Mouse (Mus musculus) limb, embryonic 14.5 days (tissue): Measurements from ENCODE around the gene Trp53. TPM values are rescaled to one million over a fixed set of nuclear protein-coding genes. Genes with fewer than 3 reads are reported as not detected.
A peak's percentile ranks its signal among the peaks of the same experiment; 100 is the strongest.

Experiments used
- ATAC-seq: fragments of 200-750 bp; cut with Nextera tagmentation; 2 replicates; pipeline ENCODE4 v1.8.0; 2017; ENCODE audit warnings: low read depth, moderate number of reproducible peaks, moderate TSS enrichment; ENCODE audit not compliant: low FRiP score
- DNase-seq: peaks from one replicate; pipeline ENCODE4 v3.0.0-alpha.2; 2015; ENCODE audit warnings: low spot score
- H3K27ac ChIP-seq: fragments of 300-500 bp; sonication (generic); replicated peaks from 2 replicates; pipeline ENCODE4 v1.5.1; 2014; ENCODE audit warnings: low read depth, mild to moderate bottlenecking, low read length, moderate library complexity, mixed read lengths
- H3K27me3 ChIP-seq: fragments of 300-500 bp; sonication (generic); 2 replicates; pipeline ENCODE4 v1.6.1; 2014; ENCODE audit warnings: low read length, mixed read lengths; ENCODE audit not compliant: control insufficient read depth, insufficient read depth
- H3K36me3 ChIP-seq: fragments of 300-500 bp; sonication (generic); 2 replicates; pipeline ENCODE4 v1.6.1; 2014; ENCODE audit warnings: mild to moderate bottlenecking, low read length, moderate library complexity, mixed read lengths; ENCODE audit not compliant: control insufficient read depth, insufficient read depth
- H3K4me1 ChIP-seq: fragments of 300-500 bp; sonication (generic); 2 replicates; pipeline ENCODE4 v1.6.1; 2014; ENCODE audit warnings: antibody characterized with exemption, low read length, mixed read lengths; ENCODE audit not compliant: control insufficient read depth, insufficient read depth
- H3K4me2 ChIP-seq: fragments of 300-500 bp; sonication (generic); replicated peaks from 2 replicates; pipeline ENCODE4 v1.6.1; 2014; ENCODE audit warnings: low read depth, mild to moderate bottlenecking, low read length, moderate library complexity; ENCODE audit not compliant: severe bottlenecking
- H3K4me3 ChIP-seq: fragments of 300-500 bp; sonication (generic); replicated peaks from 2 replicates; pipeline ENCODE4 v1.5.1; 2014; ENCODE audit warnings: low read length
- H3K9ac ChIP-seq: fragments of 300-500 bp; sonication (generic); 2 replicates; pipeline ENCODE4 v1.6.1; 2014; ENCODE audit warnings: mild to moderate bottlenecking, low read depth, low read length, moderate library complexity; ENCODE audit not compliant: severe bottlenecking
- H3K9me3 ChIP-seq: fragments of 300-500 bp; sonication (generic); 2 replicates; pipeline ENCODE4 v1.6.1; 2016; ENCODE audit warnings: low read length; ENCODE audit not compliant: control insufficient read depth
- POLR2A ChIP-seq: fragments of 200-500 bp; IDR thresholded peaks from 2 replicates; pipeline ENCODE4 v1.8.0; 2012; ENCODE audit warnings: inconsistent platforms, mild to moderate bottlenecking, moderate library complexity, borderline replicate concordance; ENCODE audit not compliant: insufficient read depth, insufficient read length; ENCODE audit errors: extremely low read depth
- WGBS: fragments of 180-500 bp; shearing (Covaris S2); extraction: QIAGEN DNeasy Blood & Tissue Kit; methylation state at CpG from one replicate; pipeline ENCODE4 v1.1.7; 2014; 5-methylcytosine and 5-hydroxymethylcytosine counted together
- microRNA counts: library from miRNA; unstranded; fragments of <30 nt; microRNA quantifications from one replicate; lab custom pipeline; 2016
- microRNA-seq: library from miRNA; unstranded; fragments of <30 nt; microRNA quantifications from one replicate; pipeline ENCODE4, GENCODE M21; 2016
- polyA plus RNA-seq, 2 experiments: library from polyadenylated mRNA; depleted of rRNA in 1 of 2; stranded (reverse) in 1 of 2; unstranded in 1 of 2; fragments of >200 nt; fragmentation: Nextera tagmentation in 1 of 2; extraction: Ambion mirVana in 1 of 2; gene quantifications; 2 replicates each; pipeline versions ENCODE4 v1.2.1 to v1.2.3; 2012 to 2014

The Trp53 gene
- polyA plus RNA-seq, 2 experiments: 138 to 173 TPM

GRCm38 (mm10) chr11:69629802-69630201 is 49.6 kb downstream of the Trp53 start:
- no peak for ATAC-seq
- WGBS: 67% methylated on average over 1 of the region's 1 CpGs
- no peaks in the 10 kb centered on the region for H3K36me3 ChIP-seq

GRCm38 (mm10) chr11:69632284-69633089 is 52.3 kb downstream of the Trp53 start, which contains the start of gene Fxr2:
Fxr2 (plus strand) TSS chr11:69632990.
- 0 out of 2 replicates have a peak, but pooled peaks have one; percentile 60 for TF ChIP-seq POLR2A
- Histone ChIP-seq H3K4me2 (peak within 1 kb of the TSS; percentile 77), H3K9me3 (no peaks in the 10 kb centered on the region), H3K36me3 (peaks cover 9% of the 10 kb centered on the region), H3K4me3 (peak within 1 kb of the TSS; percentile 98), H3K9ac (peak within 1 kb of the TSS; percentile 94), H3K27ac (peak within 1 kb of the TSS; percentile 95), H3K27me3 (no peaks in the 10 kb centered on the region), H3K4me1 (peaks cover 16% of the 10 kb centered on the region; the same call in 1 of the 2 replicates)
- DNase-seq (peak; percentile 99), ATAC-seq (peak; percentile 98)
- WGBS: 1% methylated on average over 25 of the region's 56 CpGs

More at GRCm38 (mm10) chr11:69629802-69630201, 49.6 kb downstream of the Trp53 start:
- no peak for DNase-seq
- no peak for TF ChIP-seq POLR2A
- no peak overlapping the region for H3K4me3 ChIP-seq
- H3K27ac ChIP-seq: no peak overlapping the region
- no peak overlapping the region for H3K4me2 ChIP-seq
- no peaks in the 10 kb centered on the region for H3K9me3 ChIP-seq
- H3K9ac ChIP-seq: no peak overlapping the region
- no peaks in the 10 kb centered on the region for H3K27me3 ChIP-seq
- H3K4me1 ChIP-seq: peaks cover 5% of the 10 kb centered on the region; the same call in 1 of the 2 replicates

GRCm38 (mm10) chr11:69633128-69633866 is 53.1 kb downstream of the Trp53 start:
- H3K9me3 ChIP-seq: no peaks in the 10 kb centered on the region
- no peaks in the 10 kb centered on the region for H3K27me3 ChIP-seq
- DNase-seq (no peak), ATAC-seq (peak; percentile 51)
- under 1% methylated on average over 40 of the region's 50 CpGs for WGBS
- H3K4me1 ChIP-seq: peaks cover 16% of the 10 kb centered on the region; the same call in 1 of the 2 replicates
- H3K4me3 ChIP-seq: peak overlapping the region; percentile 98
- H3K4me2 ChIP-seq: peak overlapping the region; percentile 77
- no peak for TF ChIP-seq POLR2A
- peak overlapping the region; percentile 94 for H3K9ac ChIP-seq
- H3K27ac ChIP-seq: peak overlapping the region; percentile 95
- peaks cover 9% of the 10 kb centered on the region for H3K36me3 ChIP-seq

GRCm38 (mm10) chr11:69635471-69635870 is 55.3 kb downstream of the Trp53 start:
- H3K36me3 ChIP-seq: peaks cover 26% of the 10 kb centered on the region
- ATAC-seq: no peak
- no peak overlapping the region for H3K4me3 ChIP-seq
- H3K4me2 ChIP-seq: peak overlapping the region; percentile 23; the same call in 1 of the 2 replicates
- TF ChIP-seq POLR2A: no peak
- no peak overlapping the region for H3K9ac ChIP-seq
- H3K27ac ChIP-seq: no peak overlapping the region
- WGBS: 91% methylated on average over 3 of the region's 3 CpGs
- no peaks in the 10 kb centered on the region for H3K27me3 ChIP-seq
- peaks cover 16% of the 10 kb centered on the region; the same call in 1 of the 2 replicates for H3K4me1 ChIP-seq
- no peaks in the 10 kb centered on the region for H3K9me3 ChIP-seq
- DNase-seq: no peak

MicroRNA genes within 50 kb of the gene (microRNA counts, 519-probe panel; counts per million panel counts)
- 2,735 counts per million, percentile 48 among the panel's probes with 10 or more counts for microRNA mmu-miR-467f (lab: Ali Mortazavi, UCI)

Small RNAs within 50 kb of the gene (microRNA-seq; reads per million reads assigned to microRNA genes)
- gene Mir467f: not detected

Other genes with a start within 250 kb of the Trp53 start
- 10.5 and 12.2 TPM in 2 replicates for gene Rnf227, start 239.9 kb upstream of the Trp53 start, polyA plus RNA-seq (2012; rRNA removed)
- gene Rnf227, start 239.9 kb upstream of the Trp53 start, polyA plus RNA-seq (2014; fragmentation: Nextera tagmentation; extraction: Ambion mirVana): 13.6 and 17.8 TPM in 2 replicates
- gene Chd3, start 211.0 kb upstream of the Trp53 start, polyA plus RNA-seq (2012; rRNA removed): 425 and 497 TPM in 2 replicates
- gene Chd3, start 211.0 kb upstream of the Trp53 start, polyA plus RNA-seq (2014; fragmentation: Nextera tagmentation; extraction: Ambion mirVana): 97.8 and 113 TPM in 2 replicates
- 127 and 131 TPM in 2 replicates for gene Naa38, start 184.9 kb upstream of the Trp53 start, polyA plus RNA-seq (2012; rRNA removed)
- 161 and 171 TPM in 2 replicates for gene Naa38, start 184.9 kb upstream of the Trp53 start, polyA plus RNA-seq (2014; fragmentation: Nextera tagmentation; extraction: Ambion mirVana)
- gene Cyb5d1, start 184.7 kb upstream of the Trp53 start, polyA plus RNA-seq (2012; rRNA removed): 29.5 and 32.7 TPM in 2 replicates
- gene Cyb5d1, start 184.7 kb upstream of the Trp53 start, polyA plus RNA-seq (2014; fragmentation: Nextera tagmentation; extraction: Ambion mirVana): 22.3 and 27.3 TPM in 2 replicates
- gene Tmem88, start 182.1 kb upstream of the Trp53 start, polyA plus RNA-seq (2012; rRNA removed): 17.0 and 23.7 TPM in 2 replicates
- 18.7 and 18.9 TPM in 2 replicates for gene Tmem88, start 182.1 kb upstream of the Trp53 start, polyA plus RNA-seq (2014; fragmentation: Nextera tagmentation; extraction: Ambion mirVana)
- gene Kdm6b, start 166.7 kb upstream of the Trp53 start, polyA plus RNA-seq (2012; rRNA removed): 23.7 and 27.5 TPM in 2 replicates
- gene Kdm6b, start 166.7 kb upstream of the Trp53 start, polyA plus RNA-seq (2014; fragmentation: Nextera tagmentation; extraction: Ambion mirVana): 31.4 and 36.4 TPM in 2 replicates
- 4.5 and 4.7 TPM in 2 replicates for gene Dnah2, start 31.2 kb upstream of the Trp53 start, polyA plus RNA-seq (2012; rRNA removed)
- gene Dnah2, start 31.2 kb upstream of the Trp53 start, polyA plus RNA-seq (2014; fragmentation: Nextera tagmentation; extraction: Ambion mirVana): 3.6 and 4.2 TPM in 2 replicates
- 57.6 and 78.1 TPM in 2 replicates for gene Efnb3, start 20.2 kb upstream of the Trp53 start, polyA plus RNA-seq (2012; rRNA removed)
- gene Efnb3, start 20.2 kb upstream of the Trp53 start, polyA plus RNA-seq (2014; fragmentation: Nextera tagmentation; extraction: Ambion mirVana): 12.7 and 14.6 TPM in 2 replicates
- 19.0 and 25.1 TPM in 2 replicates for gene Wrap53, start 104 bp upstream of the Trp53 start, polyA plus RNA-seq (2012; rRNA removed)
- gene Wrap53, start 104 bp upstream of the Trp53 start, polyA plus RNA-seq (2014; fragmentation: Nextera tagmentation; extraction: Ambion mirVana): 20.6 and 20.8 TPM in 2 replicates
- gene Atp1b2, start 25.6 kb downstream of the Trp53 start, polyA plus RNA-seq (2012; rRNA removed): 17.9 and 20.6 TPM in 2 replicates
- 9.1 and 10.4 TPM in 2 replicates for gene Atp1b2, start 25.6 kb downstream of the Trp53 start, polyA plus RNA-seq (2014; fragmentation: Nextera tagmentation; extraction: Ambion mirVana)
- gene Shbg, start 37.5 kb downstream of the Trp53 start, polyA plus RNA-seq (2012; rRNA removed): 0.05 TPM in 1 of 2 replicates, not detected in the other
- gene Shbg, start 37.5 kb downstream of the Trp53 start, polyA plus RNA-seq (2014; fragmentation: Nextera tagmentation; extraction: Ambion mirVana): not detected in 2 replicates
- 14.2 and 21.1 TPM in 2 replicates for gene Sat2, start 41.7 kb downstream of the Trp53 start, polyA plus RNA-seq (2012; rRNA removed)
- 16.5 and 20.1 TPM in 2 replicates for gene Sat2, start 41.7 kb downstream of the Trp53 start, polyA plus RNA-seq (2014; fragmentation: Nextera tagmentation; extraction: Ambion mirVana)
- gene Fxr2, start 52.6 kb downstream of the Trp53 start, polyA plus RNA-seq (2012; rRNA removed): 122 and 125 TPM in 2 replicates
- 28.9 and 33.8 TPM in 2 replicates for gene Fxr2, start 52.6 kb downstream of the Trp53 start, polyA plus RNA-seq (2014; fragmentation: Nextera tagmentation; extraction: Ambion mirVana)
- gene Sox15, start 75.0 kb downstream of the Trp53 start, polyA plus RNA-seq (2012; rRNA removed): 1.5 and 2.1 TPM in 2 replicates
- 1.0 and 3.0 TPM in 2 replicates for gene Sox15, start 75.0 kb downstream of the Trp53 start, polyA plus RNA-seq (2014; fragmentation: Nextera tagmentation; extraction: Ambion mirVana)
- gene Mpdu1, start 82.3 kb downstream of the Trp53 start, polyA plus RNA-seq (2012; rRNA removed): 117 and 155 TPM in 2 replicates
- 28.9 and 30.8 TPM in 2 replicates for gene Mpdu1, start 82.3 kb downstream of the Trp53 start, polyA plus RNA-seq (2014; fragmentation: Nextera tagmentation; extraction: Ambion mirVana)
- gene Cd68, start 85.8 kb downstream of the Trp53 start, polyA plus RNA-seq (2012; rRNA removed): 16.6 and 24.3 TPM in 2 replicates
- gene Cd68, start 85.8 kb downstream of the Trp53 start, polyA plus RNA-seq (2014; fragmentation: Nextera tagmentation; extraction: Ambion mirVana): 20.5 and 24.7 TPM in 2 replicates
- 887 and 919 TPM in 2 replicates for gene Eif4a1, start 92.1 kb downstream of the Trp53 start, polyA plus RNA-seq (2012; rRNA removed)
- 547 and 561 TPM in 2 replicates for gene Eif4a1, start 92.1 kb downstream of the Trp53 start, polyA plus RNA-seq (2014; fragmentation: Nextera tagmentation; extraction: Ambion mirVana)
- 172 and 297 TPM in 2 replicates for gene Senp3, start 101.7 kb downstream of the Trp53 start, polyA plus RNA-seq (2012; rRNA removed)
- 95.4 and 99.0 TPM in 2 replicates for gene Senp3, start 101.7 kb downstream of the Trp53 start, polyA plus RNA-seq (2014; fragmentation: Nextera tagmentation; extraction: Ambion mirVana)
- 4.4 and 5.2 TPM in 2 replicates for gene Tnfsf13, start 105.4 kb downstream of the Trp53 start, polyA plus RNA-seq (2012; rRNA removed)
- 0.77 and 0.98 TPM in 2 replicates for gene Tnfsf13, start 105.4 kb downstream of the Trp53 start, polyA plus RNA-seq (2014; fragmentation: Nextera tagmentation; extraction: Ambion mirVana)
- 22.9 and 31.6 TPM in 2 replicates for gene Tnfsf12, start 115.5 kb downstream of the Trp53 start, polyA plus RNA-seq (2012; rRNA removed)
- 13.7 and 15.2 TPM in 2 replicates for gene Tnfsf12, start 115.5 kb downstream of the Trp53 start, polyA plus RNA-seq (2014; fragmentation: Nextera tagmentation; extraction: Ambion mirVana)
- gene Tnfsfm13, start 115.7 kb downstream of the Trp53 start, polyA plus RNA-seq (2012; rRNA removed): 3.8 and 6.9 TPM in 2 replicates
- 5.9 and 6.6 TPM in 2 replicates for gene Tnfsfm13, start 115.7 kb downstream of the Trp53 start, polyA plus RNA-seq (2014; fragmentation: Nextera tagmentation; extraction: Ambion mirVana)
- gene Polr2a, start 178.3 kb downstream of the Trp53 start, polyA plus RNA-seq (2012; rRNA removed): 76.6 and 100 TPM in 2 replicates
- gene Polr2a, start 178.3 kb downstream of the Trp53 start, polyA plus RNA-seq (2014; fragmentation: Nextera tagmentation; extraction: Ambion mirVana): 40.7 and 45.3 TPM in 2 replicates
- gene Slc35g3, start 181.6 kb downstream of the Trp53 start, polyA plus RNA-seq (2012; rRNA removed): 0.14 and 0.23 TPM in 2 replicates
- 0.21 TPM in 1 of 2 replicates, not detected in the other for gene Slc35g3, start 181.6 kb downstream of the Trp53 start, polyA plus RNA-seq (2014; fragmentation: Nextera tagmentation; extraction: Ambion mirVana)
- 12.8 and 14.3 TPM in 2 replicates for gene Zbtb4, start 185.6 kb downstream of the Trp53 start, polyA plus RNA-seq (2012; rRNA removed)
- gene Zbtb4, start 185.6 kb downstream of the Trp53 start, polyA plus RNA-seq (2014; fragmentation: Nextera tagmentation; extraction: Ambion mirVana): 4.1 and 5.0 TPM in 2 replicates
- 69.4 and 81.0 TPM in 2 replicates for gene Chrnb1, start 215.6 kb downstream of the Trp53 start, polyA plus RNA-seq (2012; rRNA removed)
- 14.1 and 19.0 TPM in 2 replicates for gene Chrnb1, start 215.6 kb downstream of the Trp53 start, polyA plus RNA-seq (2014; fragmentation: Nextera tagmentation; extraction: Ambion mirVana)
- 17.2 and 17.5 TPM in 2 replicates for gene Fgf11, start 221.5 kb downstream of the Trp53 start, polyA plus RNA-seq (2012; rRNA removed)
- gene Fgf11, start 221.5 kb downstream of the Trp53 start, polyA plus RNA-seq (2014; fragmentation: Nextera tagmentation; extraction: Ambion mirVana): 2.2 and 3.4 TPM in 2 replicates
- gene Tmem102, start 225.3 kb downstream of the Trp53 start, polyA plus RNA-seq (2012; rRNA removed): 1.8 TPM in 2 replicates
- gene Tmem102, start 225.3 kb downstream of the Trp53 start, polyA plus RNA-seq (2014; fragmentation: Nextera tagmentation; extraction: Ambion mirVana): 5.4 and 5.9 TPM in 2 replicates
- not detected in 2 replicates for gene Gm39566, start 234.9 kb downstream of the Trp53 start, polyA plus RNA-seq (2012; rRNA removed)
- gene Gm39566, start 234.9 kb downstream of the Trp53 start, polyA plus RNA-seq (2014; fragmentation: Nextera tagmentation; extraction: Ambion mirVana): not detected in 2 replicates
- gene Spem2, start 238.1 kb downstream of the Trp53 start, polyA plus RNA-seq (2012; rRNA removed): not detected in 2 replicates
- not detected in 2 replicates for gene Spem2, start 238.1 kb downstream of the Trp53 start, polyA plus RNA-seq (2014; fragmentation: Nextera tagmentation; extraction: Ambion mirVana)
- 0.65 and 0.79 TPM in 2 replicates for gene Spem1, start 241.8 kb downstream of the Trp53 start, polyA plus RNA-seq (2012; rRNA removed)
- 0.18 TPM in 1 of 2 replicates, not detected in the other for gene Spem1, start 241.8 kb downstream of the Trp53 start, polyA plus RNA-seq (2014; fragmentation: Nextera tagmentation; extraction: Ambion mirVana)